Mouse (Mus musculus) intestine, postnatal 0 days (tissue): ENCODE results near the gene Phldb3. TPM values are rescaled to one million over a fixed set of nuclear protein-coding genes. Genes with fewer than 3 reads are reported as not detected.

Experiments
- ATAC-seq: fragments of 200-750 bp; cut with Nextera tagmentation; 2 replicates; pipeline ENCODE4 v1.8.0; 2017; ENCODE audit warnings: mild to moderate bottlenecking, moderate TSS enrichment, moderate library complexity
- H3K27ac ChIP-seq: fragments of 300-500 bp; sonication (generic); 2 replicates; pipeline ENCODE4 v1.5.1; 2014; ENCODE audit warnings: mild to moderate bottlenecking, low read depth, low read length, moderate library complexity
- H3K27me3 ChIP-seq: fragments of 300-500 bp; sonication (generic); replicated peaks from 2 replicates; pipeline ENCODE4 v1.6.1; 2014; ENCODE audit warnings: low read length, mixed read lengths; ENCODE audit not compliant: control insufficient read depth, insufficient read depth
- H3K36me3 ChIP-seq: fragments of 300-500 bp; sonication (generic); 2 replicates; pipeline ENCODE4 v1.6.1; 2014; ENCODE audit warnings: mild to moderate bottlenecking, moderate library complexity; ENCODE audit not compliant: control insufficient read depth, insufficient read depth
- H3K4me1 ChIP-seq: fragments of 300-500 bp; sonication (generic); replicated peaks from 2 replicates; pipeline ENCODE4 v1.6.1; 2014; ENCODE audit warnings: antibody characterized with exemption, low read length, mixed read lengths; ENCODE audit not compliant: control insufficient read depth, insufficient read depth
- H3K4me2 ChIP-seq: fragments of 300-500 bp; sonication (generic); replicated peaks from 2 replicates; pipeline ENCODE4 v1.6.1; 2014; ENCODE audit warnings: low read depth, mild to moderate bottlenecking, moderate library complexity
- H3K4me3 ChIP-seq: fragments of 300-500 bp; sonication (generic); 2 replicates; pipeline ENCODE4 v1.5.1; 2014; ENCODE audit warnings: low read depth, low read length
- H3K9ac ChIP-seq: fragments of 300-500 bp; sonication (generic); 2 replicates; pipeline ENCODE4 v1.6.1; 2014; ENCODE audit warnings: mild to moderate bottlenecking, low read depth, low read length
- H3K9me3 ChIP-seq: fragments of 300-500 bp; sonication (generic); 2 replicates; pipeline ENCODE4 v1.6.1; 2016; ENCODE audit warnings: mixed run types; ENCODE audit not compliant: control insufficient read depth
- CTCF ChIP-seq: sonication (generic); IDR thresholded peaks from 2 replicates; pipeline ENCODE4 v1.5.1; 2016; ENCODE audit warnings: low read depth, mild to moderate bottlenecking, control low read depth, antibody characterized with exemption, moderate library complexity
- WGBS: fragments of 180-500 bp; shearing (Covaris S2); extraction: QIAGEN DNeasy Blood & Tissue Kit; methylation state at CpG from one replicate; pipeline ENCODE4 v1.1.7; 2014; 5-methylcytosine and 5-hydroxymethylcytosine counted together
- polyA plus RNA-seq: library from polyadenylated mRNA; unstranded; fragments of >200 nt; fragmentation: Nextera tagmentation; extraction: Ambion mirVana; gene quantifications from 2 replicates; pipeline ENCODE4 v1.2.1, GENCODE M21; 2015

The Phldb3 gene
- polyA plus RNA-seq, 1 experiment from 2014 or later: 0.65 TPM

DNA sequence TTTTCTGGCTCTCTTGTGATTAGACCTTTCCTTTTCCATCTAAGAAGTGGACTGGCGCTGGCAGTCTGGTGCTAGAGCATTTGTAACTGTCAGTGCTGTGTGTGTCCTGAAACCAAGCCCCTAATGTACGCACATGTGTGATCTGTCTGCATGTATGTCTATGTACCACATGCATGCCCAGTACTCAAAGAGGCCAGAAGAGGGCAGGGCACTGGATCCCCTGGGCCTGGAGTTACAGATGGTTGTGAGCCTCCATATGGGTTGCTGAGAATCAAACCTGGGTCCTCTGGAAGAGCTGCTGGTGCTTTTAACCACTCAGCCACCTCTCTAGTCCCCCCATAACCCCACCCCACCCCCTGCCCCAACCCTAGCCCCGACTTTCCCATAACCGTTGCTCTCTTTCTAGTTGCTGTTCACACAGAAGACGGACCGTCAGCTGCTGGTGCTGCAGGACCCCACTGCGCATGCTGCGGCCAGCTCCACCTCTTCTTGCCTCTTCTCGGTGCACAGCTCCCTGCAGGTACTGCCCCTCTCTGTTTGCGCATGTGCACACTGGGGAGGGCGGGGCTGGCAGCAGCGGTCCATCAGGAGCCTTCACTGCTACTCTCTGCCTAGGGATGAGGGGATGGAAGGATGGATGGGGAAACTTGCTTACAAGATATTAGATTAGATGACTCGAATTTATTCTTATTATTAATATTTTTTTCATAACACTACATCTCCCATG lies 9.3 kb downstream of the Phldb3 start:
- 0 out of 2 replicates have a peak, but pooled peaks have one; percentile 26 for TF ChIP-seq CTCF
- no peak for ATAC-seq
- Histone ChIP-seq H3K4me2 (no peak overlapping the region), H3K4me3 (no peak overlapping the region), H3K9me3 (0 out of 2 replicates have a peak, but pooled peaks cover 4% of the 10 kb centered on the region), H3K27me3 (no peaks in the 10 kb centered on the region), H3K27ac (no peak overlapping the region), H3K4me1 (no peaks in the 10 kb centered on the region), H3K36me3 (peaks cover 66% of the 10 kb centered on the region), H3K9ac (no peak overlapping the region)
- WGBS: 76% methylated on average over 13 of the region's 13 CpGs

GRCm38 (mm10) chr7:24621193-24621592 lies 10.6 kb downstream of the Phldb3 start:
- no peak overlapping the region for H3K9ac ChIP-seq
- H3K36me3 ChIP-seq: peaks cover 70% of the 10 kb centered on the region
- no peak overlapping the region for H3K4me3 ChIP-seq
- peak; percentile 56 for TF ChIP-seq CTCF
- no peak overlapping the region for H3K4me2 ChIP-seq
- no peak overlapping the region for H3K27ac ChIP-seq
- H3K27me3 ChIP-seq: no peaks in the 10 kb centered on the region
- 0 out of 2 replicates have a peak, but pooled peaks cover 4% of the 10 kb centered on the region for H3K9me3 ChIP-seq
- no peak for ATAC-seq
- 89% methylated on average over 3 of the region's 3 CpGs for WGBS
- H3K4me1 ChIP-seq: no peaks in the 10 kb centered on the region

DNA sequence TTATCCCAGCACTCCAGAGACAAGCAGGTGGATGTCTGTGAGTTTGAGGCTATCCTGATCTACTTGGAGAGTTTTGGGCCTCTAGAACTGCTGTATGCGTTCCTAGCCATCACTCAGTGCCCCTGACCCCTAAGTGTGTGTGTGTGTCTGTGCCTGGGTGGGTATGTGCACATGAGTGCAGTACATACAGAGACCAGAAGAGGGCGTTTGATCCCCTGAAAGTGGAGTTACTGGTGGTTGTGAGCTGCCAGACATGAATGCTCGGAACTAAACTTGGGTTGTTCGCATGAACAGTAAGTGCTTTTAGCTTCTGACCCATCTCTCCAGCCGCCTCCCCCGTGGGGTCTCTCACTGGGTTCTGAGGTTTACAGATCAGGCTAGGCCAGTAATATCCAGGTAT lies 12.4 kb downstream of the Phldb3 start:
- H3K9ac ChIP-seq: no peak overlapping the region
- H3K36me3 ChIP-seq: peaks cover 70% of the 10 kb centered on the region
- no peaks in the 10 kb centered on the region for H3K27me3 ChIP-seq
- no peak overlapping the region for H3K4me2 ChIP-seq
- WGBS: 83% methylated on average over 6 of the region's 6 CpGs
- TF ChIP-seq CTCF: peak; percentile 26
- no peak for ATAC-seq
- H3K4me3 ChIP-seq: no peak overlapping the region
- no peak overlapping the region for H3K27ac ChIP-seq
- 0 out of 2 replicates have a peak, but pooled peaks cover 4% of the 10 kb centered on the region for H3K9me3 ChIP-seq
- no peaks in the 10 kb centered on the region for H3K4me1 ChIP-seq

DNA sequence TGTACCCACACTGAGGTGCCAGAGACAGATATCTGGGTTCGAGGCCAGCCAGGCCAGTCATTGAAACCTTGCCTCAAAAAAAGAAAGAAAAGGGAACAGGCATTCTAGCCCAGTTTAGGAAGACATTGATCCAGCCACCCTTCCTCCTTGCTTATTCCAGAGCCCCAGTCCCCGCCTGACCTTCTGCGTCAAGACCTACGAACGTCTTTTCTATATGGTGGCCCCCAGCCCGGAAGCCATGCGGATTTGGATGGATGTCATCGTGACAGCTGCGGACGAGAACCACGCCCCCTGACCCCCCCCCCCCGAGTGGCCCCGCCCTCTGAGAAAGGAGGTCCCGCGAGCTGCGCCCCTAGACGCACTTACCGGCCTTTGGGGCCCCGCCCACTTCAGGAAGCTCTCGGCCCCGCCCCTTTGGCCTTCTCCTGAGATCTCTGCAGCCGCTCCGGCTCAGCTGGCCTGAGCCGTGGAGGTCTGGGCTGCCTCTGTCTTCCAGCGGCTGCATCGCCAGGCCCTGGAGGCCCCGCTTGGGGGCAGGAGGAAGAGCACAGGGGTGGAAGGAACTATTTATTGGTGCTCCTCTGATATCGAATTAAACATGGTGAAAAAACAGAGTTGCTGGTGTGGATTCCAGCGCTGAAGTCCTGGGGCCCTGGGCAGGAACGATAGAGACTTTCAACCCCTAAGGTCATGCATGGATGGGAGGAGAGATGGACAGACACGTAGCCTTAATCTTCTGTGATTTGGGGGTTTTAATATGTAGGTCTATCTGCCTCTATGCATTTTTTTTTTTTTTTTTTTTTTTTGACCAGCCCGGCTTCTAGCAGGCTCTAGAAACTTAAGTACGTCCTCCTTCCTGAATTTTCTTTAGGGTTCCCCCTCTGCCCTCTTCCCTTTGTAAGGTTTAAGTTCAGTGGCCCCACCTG lies 18.4 kb downstream of the Phldb3 start:
- Histone ChIP-seq H3K4me1 (no peaks in the 10 kb centered on the region), H3K27me3 (no peaks in the 10 kb centered on the region), H3K9me3 (no peaks in the 10 kb centered on the region), H3K36me3 (peaks cover 27% of the 10 kb centered on the region; the same call in 1 of the 2 replicates), H3K4me3 (peak overlapping the region; percentile 24), H3K27ac (no peak overlapping the region), H3K4me2 (peak overlapping the region; percentile 59), H3K9ac (peak overlapping the region; percentile 5; the same call in 1 of the 2 replicates)
- peak; percentile 84 for ATAC-seq
- peak; percentile 37 for TF ChIP-seq CTCF
- WGBS: 11% methylated on average over 33 of the region's 33 CpGs

DNA sequence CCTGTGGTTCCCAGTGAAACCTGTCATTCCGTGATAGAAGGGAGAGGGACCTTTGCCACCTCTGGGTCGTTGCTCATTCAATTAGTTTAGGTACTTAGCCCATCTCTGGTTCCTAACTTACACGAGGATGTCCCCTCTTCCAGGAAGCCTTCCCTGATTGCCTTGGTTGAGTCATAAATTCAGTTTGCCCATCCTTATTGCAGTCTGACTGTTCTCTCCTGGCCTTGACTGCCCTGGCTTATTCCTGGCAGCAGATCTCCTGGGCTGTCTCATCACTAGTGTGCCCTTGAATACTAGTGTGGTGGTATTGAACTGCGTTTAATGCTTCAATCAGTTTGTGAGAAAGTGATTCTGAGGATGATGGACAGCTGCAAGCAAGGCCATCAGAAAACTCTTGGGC lies 19.1 kb downstream of the Phldb3 start:
- peaks cover 20% of the 10 kb centered on the region; the same call in 1 of the 2 replicates for H3K36me3 ChIP-seq
- H3K27me3 ChIP-seq: no peaks in the 10 kb centered on the region
- H3K4me3 ChIP-seq: no peak overlapping the region
- ATAC-seq: no peak
- 72% methylated on average over 4 of the region's 4 CpGs for WGBS
- no peak overlapping the region for H3K9ac ChIP-seq
- TF ChIP-seq CTCF: no peak
- no peaks in the 10 kb centered on the region for H3K4me1 ChIP-seq
- H3K27ac ChIP-seq: no peak overlapping the region
- no peaks in the 10 kb centered on the region for H3K9me3 ChIP-seq
- no peak overlapping the region; the same call in 1 of the 2 replicates for H3K4me2 ChIP-seq
